Mouse (Mus musculus) T-helper 2 cell (primary cell): Measurements from ENCODE around the gene Dcaf12.

Experiments
- in situ Hi-C: fragments of 300-600 bp; cut with MboI, MseI; formaldehyde crosslinking; loops from one replicate; pipeline ENCODE4 v1.15.1; 2025; ENCODE audit warnings: high pct_unique_total_duplicates

Dcaf12 gene

DNA sequence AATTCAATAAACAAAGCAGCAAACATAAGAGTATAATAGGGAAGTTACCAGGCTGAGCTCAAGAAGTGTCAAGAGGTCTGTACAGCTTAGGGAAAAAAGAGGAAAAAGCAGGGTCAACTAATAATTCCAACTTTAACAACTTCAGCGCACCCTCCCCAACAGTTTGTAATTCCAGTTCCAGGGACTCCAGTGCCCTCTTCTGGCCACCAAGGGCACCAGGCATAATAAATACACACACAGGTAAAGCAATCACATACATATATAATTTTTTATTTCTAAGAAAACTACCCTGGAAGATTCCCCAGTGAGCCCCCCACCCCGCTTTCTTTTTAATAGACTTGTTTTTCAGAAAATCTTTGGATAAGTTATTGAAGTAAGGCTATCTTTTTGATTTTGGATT, 69.3 kb downstream of the Dcaf12 start:
- in situ Hi-C loops: no loop called here
